Mouse (Mus musculus) heart, postnatal 0 days (tissue): ENCODE results near the gene Dtd1.
A peak's percentile ranks its signal among the peaks of the same experiment; 100 is the strongest.

Source experiments
- CTCF ChIP-seq: IDR thresholded peaks from 2 replicates; pipeline ENCODE4 v1.5.1; 2016; ENCODE audit warnings: antibody characterized with exemption, control low read depth, low read depth
- EP300 ChIP-seq: IDR thresholded peaks from 2 replicates; pipeline ENCODE4 v1.6.1; 2016; ENCODE audit warnings: antibody characterized with exemption, low read depth

DNA sequence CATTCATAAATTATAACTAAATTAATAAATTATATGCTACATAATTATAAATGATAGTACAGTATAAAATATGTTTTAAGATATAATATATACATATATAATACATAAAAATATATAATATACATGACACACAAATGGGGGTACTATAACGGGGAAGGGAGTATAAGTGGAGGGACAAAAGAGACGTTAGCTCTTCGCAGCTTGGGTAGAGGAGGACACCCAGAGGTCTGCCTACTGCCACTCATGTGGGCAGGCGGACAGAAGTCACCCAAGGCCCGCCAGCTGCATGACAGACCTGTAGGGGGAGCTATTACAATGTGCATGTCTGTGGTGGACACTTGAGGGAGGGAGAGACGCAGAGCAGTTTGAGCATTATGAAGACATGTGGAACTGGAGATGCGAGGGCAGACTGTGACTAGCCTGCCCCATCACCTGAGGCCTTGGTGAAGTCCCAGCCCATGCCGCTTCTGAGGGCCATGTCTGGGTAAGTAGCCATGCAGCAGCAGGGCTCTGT lies 92.6 kb downstream of the Dtd1 start:
- TF ChIP-seq CTCF (peak; percentile 23; the same call in 1 of the 2 replicates), EP300 (no peak)
